Mouse (Mus musculus): ENCODE measurements around the gene Tmem269.

Gene Tmem269

GRCm38 (mm10) chr4:119234348-119234747, 16.3 kb upstream of the Tmem269 start:
- no peak for DNase-seq

GRCm38 (mm10) chr4:119233256-119233901, 15.4 kb upstream of the Tmem269 start:
- no peak for DNase-seq

GRCm38 (mm10) chr4:119232410-119233255, 14.6 kb upstream of the Tmem269 start, which contains the start of the genes AU022252 and P3h1:
AU022252 (minus strand) TSS chr4:119232712.
P3h1 (plus strand) TSS chr4:119232915.
- peak; percentile 98 to 99 for DNase-seq

- DNase-seq = no peak
These were observed 8.7 kb upstream of the Tmem269 start for GRCm38 (mm10) chr4:119226751-119227150.

- DNase-seq = no peak
These were observed 7.7 kb upstream of the Tmem269 start for GRCm38 (mm10) chr4:119225719-119226118.

GRCm38 (mm10) chr4:119224534-119224933, 6.5 kb upstream of the Tmem269 start:
- no peak for DNase-seq

- DNase-seq = peak in 1 of 2 experiments; percentile 21
These were observed 5.7 kb upstream of the Tmem269 start for GRCm38 (mm10) chr4:119223696-119224095.

GRCm38 (mm10) chr4:119216667-119217066, 1.4 kb downstream of the Tmem269 start:
- DNase-seq = no peak

- DNase-seq = peak; percentile 15 to 57
These were observed 13.3 kb downstream of the Tmem269 start for GRCm38 (mm10) chr4:119204672-119205071.

GRCm38 (mm10) chr4:119198105-119198504, 19.9 kb downstream of the Tmem269 start:
- DNase-seq = no peak

GRCm38 (mm10) chr4:119195582-119196320, 22.3 kb downstream of the Tmem269 start:
- DNase-seq = no peak

GRCm38 (mm10) chr4:119194909-119195581, 23.0 kb downstream of the Tmem269 start, which contains the start of gene Svbp:
Svbp (plus strand) TSS chr4:119195306.
- peak; percentile 80 to 89 for DNase-seq

GRCm38 (mm10) chr4:119192757-119193156, 25.3 kb downstream of the Tmem269 start:
- DNase-seq = no peak

GRCm38 (mm10) chr4:119191273-119191672, 26.7 kb downstream of the Tmem269 start:
- no peak for DNase-seq

GRCm38 (mm10) chr4:119190618-119191017, 27.4 kb downstream of the Tmem269 start:
- DNase-seq = no peak

- DNase-seq = no peak
These were observed 28.2 kb downstream of the Tmem269 start, which contains the start of gene Ermap for GRCm38 (mm10) chr4:119189864-119190263. Ermap (minus strand) TSS chr4:119190011.

- no peak for DNase-seq
These were observed 28.6 kb downstream of the Tmem269 start for GRCm38 (mm10) chr4:119189392-119189791.

GRCm38 (mm10) chr4:119188060-119188785, 29.8 kb downstream of the Tmem269 start:
- DNase-seq = no peak

GRCm38 (mm10) chr4:119185771-119186170, 32.2 kb downstream of the Tmem269 start:
- no peak for DNase-seq

GRCm38 (mm10) chr4:119183525-119183924, 34.5 kb downstream of the Tmem269 start:
- DNase-seq = no peak

GRCm38 (mm10) chr4:119181456-119181855, 36.6 kb downstream of the Tmem269 start:
- peak; percentile 27 to 28 for DNase-seq
